Mouse (Mus musculus) G1E (cell line): ENCODE data around the gene Trim15.

Experiments
- CTCF ChIP-seq: IDR thresholded peaks from 2 replicates; pipeline ENCODE4 v1.5.1; 2012; ENCODE audit warnings: low read depth, low read length, inconsistent platforms, mixed read lengths
- GATA1 ChIP-seq: IDR thresholded peaks from 2 replicates; pipeline ENCODE4 v1.6.1; 2012; ENCODE audit warnings: borderline replicate concordance, low read length, inconsistent platforms, mixed read lengths
- GATA2 ChIP-seq: IDR thresholded peaks from 2 replicates; pipeline ENCODE4 v1.6.1; 2012; ENCODE audit warnings: low read depth, low read length, inconsistent platforms, borderline replicate concordance
- POLR2AphosphoS5 ChIP-seq: IDR thresholded peaks from 2 replicates; pipeline ENCODE4 v1.6.1; 2012; ENCODE audit warnings: low read depth, low read length, inconsistent platforms; ENCODE audit not compliant: insufficient replicate concordance
- TAL1 ChIP-seq: conservative IDR thresholded peaks from 2 replicates; pipeline ENCODE4 v1.6.1; 2012; ENCODE audit warnings: low read depth, low read length, inconsistent platforms, mixed read lengths

DNA sequence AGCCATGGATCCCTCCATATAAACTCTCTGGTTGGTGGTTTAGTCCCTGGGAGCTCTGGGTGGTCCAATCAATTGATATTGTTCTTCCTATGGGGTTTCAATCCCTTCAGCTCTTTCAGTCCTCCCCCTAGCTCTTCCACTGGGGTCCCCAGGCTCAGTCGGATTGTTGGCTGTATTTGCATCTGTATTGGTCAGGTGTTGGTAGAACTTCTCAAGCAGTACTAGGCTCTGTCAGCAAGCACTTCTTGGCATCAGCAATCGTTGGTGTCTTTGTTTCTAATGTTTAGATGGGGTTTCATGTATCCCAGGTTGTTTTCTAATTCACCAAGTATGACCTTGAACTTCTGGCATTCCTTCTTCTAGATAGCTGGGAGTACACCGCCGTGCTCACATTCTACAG is 34.3 kb downstream of the Trim15 start:
- TF ChIP-seq TAL1 (no peak), CTCF (no peak), GATA1 (no peak), GATA2 (no peak), POLR2AphosphoS5 (no peak)
